Mouse (Mus musculus) left cerebral cortex, adult 11 months (tissue): ENCODE results near the gene Cabin1.
A peak's percentile ranks its signal among the peaks of the same experiment; 100 is the strongest.

ENCODE experiments used
- DNase-seq: peaks from one replicate; pipeline ENCODE4 v3.0.0; 2022; ENCODE audit warnings: low spot score

The Cabin1 gene

GRCm38 (mm10) chr10:75701280-75701679 is 62.9 kb downstream of the Cabin1 start:
- DNase-seq = no peak

- no peak for DNase-seq
Measured at GRCm38 (mm10) chr10:75697693-75698092, 66.4 kb downstream of the Cabin1 start.

DNA sequence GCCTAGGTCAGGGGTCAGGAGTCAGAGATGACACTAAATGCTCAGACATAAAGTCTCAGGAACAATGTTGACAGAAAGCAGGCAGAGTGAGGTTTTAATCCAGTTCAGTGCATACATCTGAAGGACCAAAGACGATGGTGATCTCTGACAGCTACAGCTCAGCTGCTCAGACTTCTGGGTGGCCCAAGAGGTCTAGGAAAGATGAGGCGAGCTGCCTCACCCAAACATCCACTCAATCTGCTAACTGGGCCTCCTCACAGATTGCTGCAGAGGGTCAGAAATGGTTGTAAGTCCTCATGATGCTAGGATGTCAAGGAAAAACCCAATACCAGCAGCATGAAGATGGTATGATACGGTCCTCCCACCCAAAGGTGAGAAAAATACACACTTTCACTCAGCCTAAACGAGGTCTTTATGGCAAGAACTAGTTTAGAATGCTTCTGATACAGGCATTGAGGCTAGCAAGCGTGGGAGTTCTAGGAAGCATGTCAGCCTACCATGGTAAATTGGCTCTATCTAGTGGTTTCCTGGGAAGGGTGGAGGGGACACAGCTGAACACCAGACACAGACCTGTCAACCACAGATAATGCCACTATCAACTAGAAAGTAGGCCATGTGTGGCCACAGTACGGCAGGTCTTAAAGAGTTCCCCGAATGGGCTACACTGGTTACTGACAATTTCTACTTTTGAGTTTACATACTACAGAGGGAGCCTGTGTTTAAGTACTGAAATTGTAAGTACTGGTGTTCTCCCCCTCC is 67.4 kb downstream of the Cabin1 start:
- no peak for DNase-seq

GRCm38 (mm10) chr10:75695521-75695920 is 68.6 kb downstream of the Cabin1 start:
- DNase-seq = no peak

DNA sequence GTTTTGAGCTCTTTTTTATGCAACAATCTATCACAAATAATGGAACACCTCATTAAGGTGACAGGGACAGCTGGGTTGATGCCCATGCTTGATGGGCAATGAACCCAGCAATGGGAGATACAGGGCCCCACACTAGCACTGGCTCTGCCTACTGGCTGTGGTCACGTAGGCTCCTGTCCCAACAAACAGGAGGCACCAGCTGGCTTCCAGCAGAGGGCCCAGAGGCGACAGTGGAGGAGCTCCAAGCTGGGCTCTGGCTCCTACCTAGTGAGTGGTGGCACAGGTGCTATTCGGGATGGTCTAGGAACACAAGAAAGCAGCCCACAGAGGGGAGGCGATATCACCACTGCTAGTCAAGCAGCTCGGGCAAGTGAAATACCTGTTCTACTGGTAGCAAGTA is 69.1 kb downstream of the Cabin1 start:
- no peak for DNase-seq

DNA sequence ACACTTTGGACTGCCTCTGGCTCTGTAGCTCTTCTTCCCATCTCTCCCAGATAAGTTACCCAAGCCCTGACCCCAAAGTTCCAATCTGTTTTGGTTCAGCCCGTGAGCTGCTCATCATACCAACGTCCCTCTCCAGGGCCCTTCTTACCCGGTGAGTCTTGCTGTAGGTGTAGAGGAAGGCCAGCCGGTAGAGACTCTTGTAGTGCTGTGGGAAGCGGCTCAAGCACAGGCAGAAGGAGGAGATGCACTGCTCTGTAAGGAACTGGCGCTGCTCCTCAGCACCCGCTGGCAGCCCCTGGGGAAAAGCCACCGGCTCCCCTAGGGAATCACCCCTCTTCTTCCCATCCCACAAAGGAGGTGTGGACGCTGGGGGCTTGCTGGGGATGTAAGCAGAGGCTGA is 69.6 kb downstream of the Cabin1 start:
- no peak for DNase-seq

DNA sequence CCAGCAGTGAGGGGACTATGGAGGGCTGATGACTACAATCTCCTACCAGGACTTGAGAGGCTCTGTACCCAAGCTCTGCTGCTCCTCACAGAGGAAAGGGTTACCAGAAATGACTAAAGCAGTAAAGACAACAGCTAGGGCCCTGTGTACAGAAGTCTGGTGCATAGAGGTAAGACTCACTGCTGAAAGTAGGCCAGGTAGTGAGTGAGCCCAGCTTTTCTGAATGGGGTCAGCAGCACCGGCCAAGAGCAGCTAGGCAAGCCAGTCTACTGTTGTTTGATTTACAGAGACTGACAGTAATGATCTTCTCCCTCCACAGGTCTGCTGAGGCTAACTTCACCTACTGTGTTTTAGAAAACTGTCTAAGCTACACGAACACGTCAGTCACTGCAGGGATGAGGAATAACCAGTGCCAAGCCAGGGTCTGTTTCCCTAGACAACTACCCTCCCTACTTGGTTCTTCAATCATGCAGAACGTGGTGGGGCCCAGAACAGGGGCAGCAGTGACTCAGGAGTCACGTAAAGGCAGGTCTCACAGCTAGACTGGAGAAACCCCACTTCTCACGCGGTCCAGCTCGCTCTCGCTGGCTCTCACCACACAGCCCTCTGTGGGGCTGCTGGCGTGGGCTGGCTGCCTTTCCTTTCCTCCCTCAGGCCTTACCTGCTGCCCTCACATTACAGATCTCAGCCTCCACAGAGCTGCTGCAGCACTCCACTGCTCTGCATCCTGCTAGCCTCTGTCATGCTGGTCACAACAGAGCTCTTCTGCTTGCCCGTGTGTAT is 70.5 kb downstream of the Cabin1 start:
- no peak for DNase-seq

DNA sequence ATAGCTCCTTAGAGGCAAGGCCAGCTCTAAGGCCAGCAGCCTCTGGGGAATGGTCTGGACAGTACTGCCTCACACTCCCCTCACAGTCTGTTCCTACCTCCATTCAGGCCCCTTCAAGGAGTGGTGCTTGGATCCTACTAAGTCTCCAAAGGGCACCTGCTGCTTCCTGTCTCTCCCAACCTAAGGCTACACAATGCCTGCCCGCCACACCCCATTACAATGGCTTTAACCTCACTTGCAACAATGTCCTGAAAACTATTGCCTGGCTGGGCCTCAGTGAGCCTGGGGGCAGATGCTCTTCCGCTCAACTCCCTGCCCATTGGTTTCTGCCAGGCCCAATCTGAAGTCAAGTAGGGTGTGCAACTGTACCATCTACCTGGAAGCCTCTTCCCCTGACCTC is 75.5 kb downstream of the Cabin1 start:
- DNase-seq = no peak

DNA sequence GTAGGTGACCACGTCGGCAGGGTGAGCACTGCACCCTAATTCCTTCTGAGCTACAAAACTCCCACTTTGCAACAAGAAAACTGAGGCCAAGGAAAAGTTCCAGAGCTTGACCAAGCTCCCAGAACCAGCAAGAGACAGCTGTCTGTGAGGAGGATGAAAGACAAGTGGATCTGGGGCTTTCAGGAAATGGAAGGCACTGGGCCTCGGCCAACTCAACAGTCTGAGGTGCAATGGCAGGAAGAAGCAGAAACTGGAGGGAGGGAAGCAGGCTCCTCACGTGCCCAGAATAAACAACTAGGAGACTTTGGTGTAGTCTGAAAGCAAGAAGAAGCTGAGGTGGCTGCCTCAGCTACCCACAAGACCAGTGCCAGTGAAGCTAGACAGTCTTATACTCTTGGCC is 77.4 kb downstream of the Cabin1 start:
- DNase-seq = no peak

DNA sequence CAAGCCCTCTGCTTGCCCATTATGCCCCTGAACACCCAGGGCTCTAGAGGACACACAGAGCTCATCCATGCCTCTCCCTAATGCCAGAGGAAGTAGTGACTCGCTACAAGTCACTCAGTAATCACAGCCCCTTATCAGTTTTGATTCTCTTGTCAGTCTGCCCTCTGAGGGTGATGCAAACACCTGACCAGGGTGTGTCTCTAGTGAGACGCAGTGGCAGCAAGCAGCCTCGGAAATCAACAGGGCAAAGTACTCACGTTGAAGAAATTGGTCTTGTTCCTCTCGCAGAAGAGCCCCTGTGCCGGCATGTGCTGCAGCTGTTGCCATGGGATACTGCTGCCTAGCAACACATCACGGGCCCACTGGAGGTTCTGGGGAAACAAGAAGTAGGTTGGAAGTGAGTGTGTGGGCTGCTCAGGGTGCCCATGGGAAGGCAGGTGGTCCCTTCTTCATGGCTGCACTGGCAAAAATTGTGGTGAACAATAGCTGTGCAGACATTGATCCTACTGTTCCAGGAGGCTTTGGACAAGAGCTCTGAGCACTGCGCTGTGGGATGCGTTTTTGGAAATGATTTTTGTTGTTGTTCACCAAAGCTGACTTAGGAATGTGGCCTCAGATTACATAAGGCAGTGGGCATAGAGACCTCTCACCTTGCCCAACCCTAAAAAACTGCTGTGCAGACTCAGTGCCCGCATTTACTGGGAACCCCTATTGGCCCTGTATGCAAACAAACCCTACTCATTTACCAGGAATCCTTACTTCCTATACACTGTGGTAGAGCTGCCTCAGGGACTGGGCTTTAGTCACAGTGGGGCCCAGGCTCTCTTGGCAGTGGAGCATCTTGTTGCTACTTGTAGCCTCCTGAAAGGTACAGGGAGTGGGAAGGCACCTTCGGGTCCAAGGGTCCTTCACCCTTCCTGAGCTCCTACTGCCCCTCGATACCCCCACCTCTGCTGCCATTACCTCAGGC is 79.8 kb downstream of the Cabin1 start:
- peak; percentile 80 for DNase-seq

GRCm38 (mm10) chr10:75680574-75681001 is 83.6 kb downstream of the Cabin1 start:
- no peak for DNase-seq

- DNase-seq = no peak
Measured at GRCm38 (mm10) chr10:75679204-75679603, 84.9 kb downstream of the Cabin1 start.

DNA sequence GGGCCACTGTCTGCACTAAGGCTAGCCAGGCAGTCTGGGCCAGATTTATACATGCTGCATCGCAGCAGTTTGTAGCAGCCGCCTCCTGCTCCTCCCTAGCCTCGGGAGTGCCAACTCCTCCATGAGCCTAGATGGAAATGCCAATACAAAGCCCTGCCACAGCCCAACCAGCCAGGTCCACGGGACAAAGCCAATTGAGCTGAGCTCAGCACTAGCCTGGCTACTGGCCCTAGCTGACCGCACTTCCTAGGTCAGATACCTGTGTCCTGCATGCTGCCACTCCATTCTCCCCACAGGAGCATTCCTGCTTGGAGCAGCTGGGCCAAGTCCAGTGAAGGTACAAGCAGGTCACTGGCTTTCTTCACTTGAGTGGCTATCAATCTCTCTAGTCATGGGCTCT is 86.2 kb downstream of the Cabin1 start:
- no peak for DNase-seq

GRCm38 (mm10) chr10:75677571-75677970 is 86.6 kb downstream of the Cabin1 start:
- DNase-seq = no peak

GRCm38 (mm10) chr10:75676819-75677565 is 87.1 kb downstream of the Cabin1 start:
- no peak for DNase-seq

GRCm38 (mm10) chr10:75676286-75676685 is 87.9 kb downstream of the Cabin1 start:
- no peak for DNase-seq

GRCm38 (mm10) chr10:75675594-75675993 is 88.5 kb downstream of the Cabin1 start:
- no peak for DNase-seq

DNA sequence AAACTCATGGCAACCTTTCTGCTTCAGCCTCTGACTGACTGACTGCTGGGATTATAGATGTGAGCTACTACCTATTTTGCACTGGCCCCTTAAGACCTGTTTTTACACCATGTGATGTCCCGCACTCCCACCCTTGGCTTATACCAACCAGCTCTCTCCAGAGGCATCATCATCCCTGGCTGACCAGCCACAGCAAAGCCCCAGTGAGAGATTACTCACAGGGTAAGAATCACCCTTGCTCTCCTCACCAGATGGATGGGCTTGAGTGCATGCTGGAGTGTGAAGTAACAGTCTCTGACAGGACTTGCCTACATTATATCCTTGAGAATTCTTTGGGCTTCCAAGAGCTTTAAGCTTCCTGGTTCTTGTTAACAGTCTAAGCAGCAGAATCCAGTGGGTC is 94.2 kb downstream of the Cabin1 start:
- no peak for DNase-seq

DNA sequence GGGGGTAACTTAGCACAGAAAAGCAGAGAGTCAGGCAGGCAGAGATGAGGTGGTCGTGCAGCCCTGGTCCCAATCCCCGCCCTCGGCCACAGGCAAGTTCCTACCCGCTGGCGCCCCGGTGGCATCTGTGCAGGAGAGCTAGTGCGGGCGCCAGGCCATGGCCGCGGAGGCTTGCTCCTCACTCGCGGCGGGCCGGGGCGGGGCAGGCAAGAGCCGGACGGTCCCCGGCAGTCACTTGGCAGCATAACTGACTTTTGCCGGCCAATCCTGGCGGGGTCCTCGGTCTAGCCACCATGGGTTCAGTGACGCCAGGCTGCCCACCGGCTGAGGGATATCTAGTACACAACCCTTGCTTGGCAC is 96.2 kb downstream of the Cabin1 start:
- no peak for DNase-seq

- DNase-seq = peak; percentile 74
Measured at GRCm38 (mm10) chr10:75667115-75667910, 96.8 kb downstream of the Cabin1 start.
